Mouse (Mus musculus) R1 (cell line): ENCODE measurements at regions not wholly inside any gene's neighbourhood (a gene's known extent, or its start where the extent isn't known, plus 50 kb on each side); places are given as distances from the start of the nearest gene placed in this dataset.

ENCODE experiments used
- DNase-seq: peaks from one replicate; pipeline ENCODE4 v3.0.0-alpha.2; 2018; ENCODE audit warnings: low read depth, low spot score

DNA sequence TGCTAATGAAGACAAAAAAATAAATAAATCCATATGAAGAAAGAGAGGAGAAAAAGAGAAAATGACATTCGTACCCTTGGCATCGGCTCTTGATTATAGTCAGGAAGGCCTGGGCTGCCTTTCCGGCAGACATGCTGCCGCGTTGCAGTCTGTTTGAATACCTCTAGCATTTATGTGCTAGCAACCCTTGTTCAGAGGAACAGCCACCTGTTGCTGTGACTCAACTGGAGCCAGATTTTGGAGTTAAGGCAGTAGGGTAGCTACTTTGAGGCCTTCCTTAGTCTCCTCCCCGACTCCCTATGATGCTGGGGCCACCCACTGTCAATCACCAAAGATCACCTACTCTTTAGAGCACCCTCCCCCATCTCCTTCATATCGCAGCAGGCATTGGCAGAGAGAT is 148.5 kb upstream of the Cops8 start:
- no peak for DNase-seq

DNA sequence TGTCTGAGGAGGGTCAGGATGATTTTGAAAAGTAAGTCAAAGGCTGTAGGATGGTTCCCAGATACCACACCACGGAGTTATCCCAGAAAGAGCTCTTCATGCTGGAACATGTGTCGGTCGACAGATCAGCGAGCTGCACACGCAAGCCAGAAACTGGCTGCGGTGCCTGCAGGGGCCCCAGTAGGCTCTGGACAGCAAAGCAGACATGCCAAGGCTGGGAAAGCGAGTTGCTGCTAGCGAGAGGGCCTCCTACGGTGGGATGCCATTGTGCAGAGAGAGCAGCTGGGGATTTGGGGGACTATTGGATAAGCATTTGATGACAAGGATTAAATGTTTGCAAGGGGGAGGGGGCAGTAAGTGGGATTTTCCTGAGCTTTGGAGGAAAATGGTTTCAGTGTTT is 145.4 kb upstream of the Cops8 start:
- no peak for DNase-seq

GRCm38 (mm10) chr1:90458176-90458575 is 144.6 kb upstream of the Cops8 start:
- no peak for DNase-seq

GRCm38 (mm10) chr1:90461699-90462098 is 141.1 kb upstream of the Cops8 start:
- DNase-seq = no peak

DNA sequence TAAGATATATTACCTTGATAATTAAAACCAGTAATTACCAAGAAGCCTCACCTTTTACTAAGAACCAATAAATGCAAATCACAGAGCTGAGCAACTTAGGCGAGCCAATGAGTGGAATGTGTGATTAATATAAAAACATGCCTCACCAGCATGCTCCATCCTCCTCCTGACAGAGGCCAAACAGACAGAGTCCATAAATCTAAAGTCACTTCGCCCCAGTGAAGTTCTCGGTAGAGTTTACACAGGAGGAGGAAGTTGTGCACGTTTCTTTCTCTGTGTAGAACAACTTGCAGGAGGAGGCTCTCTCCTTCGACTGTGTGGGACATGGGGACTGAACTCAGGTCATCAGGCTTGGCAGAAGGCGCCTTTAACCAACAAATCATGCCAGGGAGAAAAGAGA is 139.5 kb upstream of the Cops8 start:
- no peak for DNase-seq

GRCm38 (mm10) chr1:90467646-90468045 is 135.1 kb upstream of the Cops8 start:
- DNase-seq = no peak

- DNase-seq = no peak
Measured at GRCm38 (mm10) chr1:90470996-90471395, 131.8 kb upstream of the Cops8 start.

GRCm38 (mm10) chr1:90471806-90472205 is 131.0 kb upstream of the Cops8 start:
- peak; percentile 57 for DNase-seq

- no peak for DNase-seq
Measured at GRCm38 (mm10) chr1:90475060-90475813, 127.5 kb upstream of the Cops8 start.

DNA sequence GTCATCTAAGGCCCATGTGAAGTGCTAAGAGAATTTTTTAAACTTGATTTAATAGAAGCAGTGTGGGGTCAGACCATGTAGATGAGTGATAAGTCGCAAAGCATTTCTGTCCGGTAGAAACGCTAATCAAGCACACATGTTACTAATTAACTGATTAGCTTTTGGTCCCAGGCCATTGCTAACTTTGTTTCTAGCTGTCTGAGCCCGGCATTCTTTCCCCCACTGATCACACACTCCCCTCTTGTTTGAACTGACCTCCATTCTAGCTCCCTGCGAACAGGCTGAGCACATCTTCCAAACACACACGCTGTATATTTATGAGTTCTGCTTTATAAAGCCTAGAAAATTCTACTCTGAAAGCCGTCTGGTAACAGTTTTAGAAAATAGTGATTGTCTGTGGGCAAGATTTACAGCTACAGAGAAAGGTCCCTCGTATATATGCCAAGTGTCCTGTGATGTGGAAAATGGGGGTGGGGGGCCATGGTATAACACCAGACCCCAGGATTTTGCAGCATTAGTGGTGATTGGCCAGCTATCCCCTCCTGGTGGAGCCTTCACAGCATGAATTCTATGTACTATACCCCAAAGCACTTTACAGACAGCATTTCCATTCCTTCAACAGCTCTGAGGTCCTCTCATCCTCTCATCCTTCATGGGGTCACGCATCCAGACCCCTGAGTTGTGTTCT is 126.1 kb upstream of the Cops8 start:
- no peak for DNase-seq

- DNase-seq = peak; percentile 8
Measured at GRCm38 (mm10) chr1:90478839-90479238, 123.9 kb upstream of the Cops8 start.

DNA sequence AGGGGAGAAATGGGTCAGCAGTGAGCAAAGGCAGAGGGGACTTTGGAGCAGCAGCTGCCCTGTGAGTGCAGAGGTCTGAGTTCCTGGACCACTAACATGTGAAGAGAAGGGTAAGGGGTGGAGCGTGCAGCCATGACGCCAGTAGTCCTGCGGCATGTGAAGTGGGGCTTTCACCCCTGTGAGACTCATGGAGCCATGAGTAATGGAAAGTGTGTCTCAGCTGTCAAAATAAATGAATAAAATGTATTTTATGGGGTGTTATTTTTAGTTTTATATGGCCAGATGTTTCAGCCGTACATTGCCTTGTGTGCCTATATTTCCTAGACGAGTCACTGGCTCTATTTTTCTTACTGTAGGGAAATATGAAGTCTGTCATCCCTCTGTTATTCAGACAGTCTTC is 121.5 kb upstream of the Cops8 start:
- DNase-seq = no peak

DNA sequence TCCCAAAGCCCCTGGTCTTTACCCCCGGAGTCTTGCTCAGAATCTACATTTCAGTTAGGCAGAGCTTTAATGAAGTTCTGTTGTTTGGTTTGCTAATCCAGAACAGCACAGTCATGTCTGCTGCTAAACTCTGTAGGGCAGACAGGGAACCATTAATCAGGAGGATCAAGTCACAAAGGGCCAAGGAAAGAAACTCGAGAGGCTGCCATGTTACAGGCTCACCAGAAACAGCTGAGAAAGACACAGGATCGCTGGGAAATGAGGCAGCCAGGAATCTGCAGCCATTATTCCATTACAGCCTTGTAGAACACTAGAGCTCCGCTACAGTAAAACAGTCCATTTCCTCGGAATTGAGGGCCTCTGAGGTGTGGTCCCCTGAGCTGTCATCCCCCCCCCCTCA is 121.1 kb upstream of the Cops8 start:
- DNase-seq = no peak

DNA sequence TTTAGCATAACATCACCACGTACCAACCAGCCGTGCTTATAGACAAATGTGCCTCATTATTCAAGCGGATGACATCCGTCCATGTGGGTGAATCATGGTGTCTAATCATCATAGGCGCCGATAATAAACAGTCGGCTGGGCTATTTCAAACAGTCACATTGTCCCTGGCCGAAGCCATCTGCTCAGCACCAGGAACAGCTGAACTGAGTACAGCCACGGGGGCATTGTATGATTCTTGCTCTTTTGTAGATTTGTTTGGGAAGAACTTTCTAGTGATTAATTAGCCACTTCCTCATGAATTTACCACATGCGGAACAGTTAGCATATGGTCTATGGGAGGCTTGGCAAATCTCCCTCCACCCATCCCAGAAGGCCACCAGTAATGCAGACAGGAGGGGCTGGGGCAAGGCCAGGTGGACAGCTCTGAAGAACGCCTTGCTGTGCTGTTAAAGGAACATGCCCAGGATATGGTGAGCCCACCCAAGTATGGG is 116.4 kb upstream of the Cops8 start:
- DNase-seq = no peak

DNA sequence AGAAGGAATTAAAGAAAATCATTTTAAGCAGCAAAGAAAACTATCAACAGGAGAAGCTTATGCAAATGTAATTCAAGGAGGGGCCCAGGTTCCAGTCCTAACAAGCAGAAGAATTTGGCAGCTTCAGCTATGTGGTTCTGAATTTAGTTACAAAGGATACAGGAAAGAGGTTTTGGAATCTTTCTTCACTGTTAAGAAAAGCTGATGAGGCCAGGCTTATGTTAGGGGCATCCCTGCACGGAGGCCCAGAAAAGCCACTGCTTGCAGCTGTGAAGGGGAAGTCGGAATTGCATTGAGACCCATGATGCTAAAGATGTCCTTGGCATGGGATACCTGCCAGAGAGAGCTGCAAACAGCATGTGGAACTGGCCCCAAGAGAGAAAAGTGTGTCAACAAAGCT is 114.9 kb upstream of the Cops8 start:
- no peak for DNase-seq

DNA sequence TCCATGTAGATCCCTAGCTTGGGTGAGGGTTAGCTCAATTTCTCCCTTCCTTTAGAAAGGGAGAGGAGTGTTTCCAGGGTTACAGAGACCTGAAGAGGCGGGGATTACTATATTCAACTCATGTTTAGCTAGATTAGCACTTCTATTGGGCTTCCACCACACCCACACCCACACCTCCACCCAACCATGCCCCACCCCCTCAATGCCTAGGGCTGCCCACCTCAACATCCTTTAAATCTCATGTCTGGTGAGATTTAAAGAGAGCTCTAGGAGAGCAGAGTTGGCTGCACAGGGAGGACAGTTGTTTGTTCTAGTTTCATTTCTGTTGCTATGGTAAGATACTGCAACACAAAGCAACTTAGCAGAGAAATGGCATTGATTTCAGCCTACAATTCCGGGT is 113.8 kb upstream of the Cops8 start:
- peak; percentile 24 for DNase-seq

DNA sequence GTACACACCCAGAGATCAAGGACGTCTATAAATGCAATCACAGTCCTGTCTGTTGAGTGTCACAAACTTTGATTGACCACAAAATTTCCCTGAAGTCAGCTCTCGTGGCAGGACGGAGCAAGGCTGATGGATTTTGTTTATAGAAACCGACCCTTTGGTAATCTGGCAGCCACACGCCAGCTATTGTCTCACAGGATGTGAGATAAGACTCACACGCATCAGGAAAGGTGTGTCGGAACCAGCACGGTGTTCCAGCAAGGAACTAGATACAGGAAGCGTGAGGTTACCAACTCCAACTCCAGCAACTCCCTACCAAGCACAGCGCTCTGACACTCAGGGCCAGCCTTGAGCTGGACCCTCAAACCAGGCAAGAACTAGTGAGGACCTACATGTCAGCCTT is 112.4 kb upstream of the Cops8 start:
- DNase-seq = no peak

- DNase-seq = peak; percentile 20
Measured at GRCm38 (mm10) chr1:90493481-90493880, 109.3 kb upstream of the Cops8 start.

DNA sequence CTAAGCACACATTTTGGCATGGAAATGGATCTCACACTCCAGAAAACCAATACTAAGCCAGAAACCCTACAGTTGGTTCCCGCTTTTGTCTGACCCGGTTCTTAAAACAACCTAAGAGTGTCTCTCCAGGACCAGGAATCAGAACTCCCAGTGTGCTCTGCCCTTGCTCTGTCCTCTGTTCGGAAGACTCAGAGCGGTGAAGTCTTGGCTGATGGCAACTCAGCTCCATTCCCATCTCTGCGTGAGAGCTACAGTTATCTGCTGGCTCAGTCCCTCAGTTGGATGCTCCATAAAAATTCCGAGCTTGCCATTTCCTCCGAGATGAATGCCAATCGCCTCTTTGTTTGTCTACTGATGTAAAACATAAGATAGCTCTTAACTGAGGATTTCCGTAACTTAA is 107.6 kb upstream of the Cops8 start:
- no peak for DNase-seq

DNA sequence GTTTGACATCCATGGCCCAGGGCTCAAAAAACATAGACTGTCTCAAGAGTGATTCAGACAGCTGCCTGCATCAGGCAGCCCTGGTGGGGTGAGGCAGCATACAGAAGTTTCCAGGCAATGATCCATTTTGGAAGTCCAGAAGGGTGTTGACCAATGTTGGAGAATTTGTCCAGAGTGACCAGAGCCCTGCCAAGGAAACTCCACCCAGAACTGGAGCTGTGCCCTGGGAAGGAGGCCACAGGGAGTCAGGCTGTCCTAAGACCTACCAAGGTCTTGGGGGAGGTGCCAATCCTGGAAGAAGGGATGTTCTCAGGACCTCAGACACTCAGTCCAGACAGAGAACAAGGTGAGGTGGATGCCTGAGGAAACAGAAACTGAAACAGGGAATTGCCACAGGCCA is 105.2 kb upstream of the Cops8 start:
- DNase-seq = no peak

DNA sequence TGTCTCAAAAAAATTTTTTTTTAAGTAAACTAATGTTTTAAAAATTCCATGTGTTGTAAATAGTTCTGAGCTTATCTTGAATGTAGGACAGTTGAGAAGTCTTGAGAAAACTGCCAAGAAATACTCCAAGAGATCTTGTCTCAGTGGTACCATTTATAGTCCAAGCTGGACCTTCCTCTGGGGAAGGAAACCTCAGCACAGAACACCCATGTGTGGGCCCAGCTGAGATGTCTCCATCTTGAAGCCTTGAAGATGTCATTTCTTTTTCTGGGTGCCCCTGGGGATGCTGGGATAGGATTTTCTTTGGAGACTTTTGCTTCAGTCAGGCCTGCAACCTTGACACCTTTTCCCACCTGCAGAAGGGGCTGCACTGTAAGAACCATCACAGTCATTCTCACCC is 101.4 kb upstream of the Cops8 start:
- DNase-seq = no peak

DNA sequence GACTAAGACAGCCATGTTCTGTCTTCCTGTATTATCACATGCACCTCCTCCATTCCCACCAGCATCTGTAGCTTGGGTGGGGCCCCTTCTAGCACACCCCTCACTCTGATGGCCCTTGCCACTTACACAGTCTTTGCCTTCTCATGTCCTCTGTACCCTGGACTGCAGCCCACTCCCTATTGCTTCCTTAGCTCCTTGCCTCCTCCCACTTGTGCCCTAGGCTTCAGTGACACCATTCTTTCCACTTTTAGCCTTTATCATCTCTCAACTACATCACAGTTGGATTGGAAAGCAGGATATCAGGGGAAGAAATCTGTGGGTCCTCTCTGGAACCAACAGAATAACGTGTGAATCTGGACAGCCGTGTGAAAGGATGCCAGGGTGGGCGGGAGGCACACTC is 100.4 kb upstream of the Cops8 start:
- DNase-seq = no peak
